Mouse (Mus musculus) G1E (cell line): Measurements from ENCODE around the gene Gm525. TPM values are rescaled to one million over a fixed set of nuclear protein-coding genes. Genes with fewer than 3 reads are reported as not detected.

Experiments
- ATAC-seq: 2 replicates; pipeline ENCODE4 v1.8.0; 2016; ENCODE audit warnings: mild to moderate bottlenecking; ENCODE audit not compliant: insufficient number of reproducible peaks, poor library complexity, low FRiP score, severe bottlenecking; ENCODE audit errors: extremely low read depth
- DNase-seq: peaks from one replicate; pipeline ENCODE4 v3.0.0; 2012; ENCODE audit warnings: low spot score
- H3K27me3 ChIP-seq: 2 replicates; pipeline ENCODE4 v1.6.1; 2012; ENCODE audit warnings: mild to moderate bottlenecking, low read length, inconsistent platforms; ENCODE audit not compliant: insufficient read depth
- H3K36me3 ChIP-seq: replicated peaks from 2 replicates; pipeline ENCODE3; 2012; ENCODE audit warnings: mild to moderate bottlenecking, inconsistent platforms
- H3K4me1 ChIP-seq: 2 replicates; pipeline ENCODE4 v1.6.1; 2012; ENCODE audit warnings: low read depth, low read length, inconsistent platforms, mixed read lengths; ENCODE audit not compliant: insufficient read depth
- H3K4me3 ChIP-seq: 2 replicates; pipeline ENCODE4 v1.5.1; 2012; ENCODE audit warnings: low read depth, mild to moderate bottlenecking, inconsistent platforms, low read length, moderate library complexity, mixed read lengths
- H3K9me3 ChIP-seq: replicated peaks from 2 replicates; pipeline ENCODE4 v1.6.1; 2012; ENCODE audit warnings: inconsistent platforms
- CTCF ChIP-seq: IDR thresholded peaks from 2 replicates; pipeline ENCODE4 v1.5.1; 2012; ENCODE audit warnings: low read depth, low read length, inconsistent platforms, mixed read lengths
- GATA1 ChIP-seq: IDR thresholded peaks from 2 replicates; pipeline ENCODE4 v1.6.1; 2012; ENCODE audit warnings: borderline replicate concordance, low read length, inconsistent platforms, mixed read lengths
- GATA2 ChIP-seq: IDR thresholded peaks from 2 replicates; pipeline ENCODE4 v1.6.1; 2012; ENCODE audit warnings: low read depth, low read length, inconsistent platforms, borderline replicate concordance
- POLR2AphosphoS5 ChIP-seq: IDR thresholded peaks from 2 replicates; pipeline ENCODE4 v1.6.1; 2012; ENCODE audit warnings: low read depth, low read length, inconsistent platforms; ENCODE audit not compliant: insufficient replicate concordance
- TAL1 ChIP-seq: conservative IDR thresholded peaks from 2 replicates; pipeline ENCODE4 v1.6.1; 2012; ENCODE audit warnings: low read depth, low read length, inconsistent platforms, mixed read lengths
- polyA plus RNA-seq: library from polyadenylated mRNA; stranded (reverse); fragments of >175 nt; gene quantifications from 2 replicates; pipeline ENCODE4 v1.2.3, GENCODE M21; 2012
- total RNA-seq, 2 experiments: library from RNA; stranded (forward) in 1 of 2; stranded (reverse) in 1 of 2; fragments of 200-1000 nt in 1 of 2; fragments of >200 nt in 1 of 2; fragmentation: Nextera tagmentation in 1 of 2; gene quantifications; 2 replicates each; pipeline ENCODE4 v1.2.3; 2014 to 2017

The Gm525 gene
- total and polyA plus RNA-seq, 3 experiments = not detected

DNA sequence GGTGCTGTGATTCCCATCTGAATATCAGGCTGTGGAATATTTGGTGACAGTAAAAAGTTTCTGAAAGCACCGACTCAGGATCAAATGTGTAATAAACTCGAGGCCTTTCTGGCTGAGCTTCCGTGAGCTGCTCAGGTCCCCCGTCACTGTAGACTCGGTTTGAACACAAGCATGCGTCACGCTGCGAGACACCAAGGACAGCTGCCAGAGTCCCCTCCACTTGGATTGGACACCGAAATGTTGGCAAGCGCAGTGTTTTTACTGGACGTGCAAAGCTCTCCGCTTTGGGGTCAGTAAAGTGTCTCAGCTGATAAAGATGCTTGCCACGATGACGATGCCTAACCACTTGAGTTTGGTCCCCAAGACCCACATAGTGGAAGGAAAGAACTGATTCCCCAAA is 5.0 kb upstream of the Gm525 start:
- no peak for TF ChIP-seq TAL1
- TF ChIP-seq CTCF = no peak
- no peak for TF ChIP-seq GATA1
- no peak for TF ChIP-seq GATA2
- no peak for TF ChIP-seq POLR2AphosphoS5
- H3K4me1 ChIP-seq = peaks cover 15% of the 10 kb centered on the region
- no peaks in the 10 kb centered on the region for H3K36me3 ChIP-seq
- ATAC-seq (no peak), DNase-seq (no peak)
- H3K27me3 ChIP-seq = peaks cover 26% of the 10 kb centered on the region
- H3K4me3 ChIP-seq = no peak overlapping the region
- no peaks in the 10 kb centered on the region for H3K9me3 ChIP-seq

DNA sequence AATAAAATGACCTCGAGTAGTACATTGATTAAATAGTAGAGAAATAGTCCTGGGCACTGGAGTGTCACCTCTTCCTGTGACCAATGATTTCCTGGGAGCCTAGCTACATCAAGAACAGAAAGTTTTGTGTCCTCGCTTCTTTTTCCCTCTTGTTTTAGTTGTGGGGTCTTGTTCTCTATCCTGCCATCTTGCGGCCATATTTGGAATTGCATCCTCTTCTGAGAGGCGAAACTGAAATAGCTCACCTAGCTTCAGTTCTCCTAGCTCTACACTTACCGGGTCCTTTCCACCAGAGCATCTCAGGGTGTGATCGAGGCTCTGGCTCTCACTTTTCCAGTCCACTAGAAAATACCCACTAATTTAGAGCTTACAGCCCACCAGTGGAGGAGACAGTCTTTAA is 4.3 kb upstream of the Gm525 start:
- Histone ChIP-seq H3K36me3 (no peaks in the 10 kb centered on the region), H3K27me3 (peaks cover 28% of the 10 kb centered on the region), H3K4me1 (peaks cover 9% of the 10 kb centered on the region), H3K4me3 (no peak overlapping the region), H3K9me3 (no peaks in the 10 kb centered on the region)
- TF ChIP-seq GATA1 = no peak
- TF ChIP-seq TAL1 = no peak
- peak; percentile 84 for TF ChIP-seq CTCF
- TF ChIP-seq POLR2AphosphoS5 = no peak
- no peak for TF ChIP-seq GATA2
- DNase-seq (peak; percentile 30), ATAC-seq (no peak)

- TF ChIP-seq POLR2AphosphoS5 = no peak
- no peak for TF ChIP-seq TAL1
- TF ChIP-seq CTCF = no peak
- no peak for TF ChIP-seq GATA1
- H3K4me1 ChIP-seq = 0 out of 2 replicates have a peak, but pooled peaks cover 5% of the 10 kb centered on the region
- no peaks in the 10 kb centered on the region for H3K36me3 ChIP-seq
- no peaks in the 10 kb centered on the region for H3K9me3 ChIP-seq
- ATAC-seq (no peak), DNase-seq (no peak)
- H3K27me3 ChIP-seq = peaks cover 32% of the 10 kb centered on the region
- no peak overlapping the region for H3K4me3 ChIP-seq
Measured at GRCm38 (mm10) chr11:89071522-89071921, 2.1 kb upstream of the Gm525 start.

- ATAC-seq (no peak), DNase-seq (no peak)
- Histone ChIP-seq H3K4me3 (no peak overlapping the region), H3K9me3 (no peaks in the 10 kb centered on the region), H3K4me1 (0 out of 2 replicates have a peak, but pooled peaks cover 3% of the 10 kb centered on the region), H3K27me3 (peaks cover 36% of the 10 kb centered on the region), H3K36me3 (no peaks in the 10 kb centered on the region)
- TF ChIP-seq CTCF (no peak), POLR2AphosphoS5 (no peak), TAL1 (no peak), GATA1 (no peak), GATA2 (no peak)
Measured at GRCm38 (mm10) chr11:89074783-89075413, 1.3 kb downstream of the Gm525 start.

DNA sequence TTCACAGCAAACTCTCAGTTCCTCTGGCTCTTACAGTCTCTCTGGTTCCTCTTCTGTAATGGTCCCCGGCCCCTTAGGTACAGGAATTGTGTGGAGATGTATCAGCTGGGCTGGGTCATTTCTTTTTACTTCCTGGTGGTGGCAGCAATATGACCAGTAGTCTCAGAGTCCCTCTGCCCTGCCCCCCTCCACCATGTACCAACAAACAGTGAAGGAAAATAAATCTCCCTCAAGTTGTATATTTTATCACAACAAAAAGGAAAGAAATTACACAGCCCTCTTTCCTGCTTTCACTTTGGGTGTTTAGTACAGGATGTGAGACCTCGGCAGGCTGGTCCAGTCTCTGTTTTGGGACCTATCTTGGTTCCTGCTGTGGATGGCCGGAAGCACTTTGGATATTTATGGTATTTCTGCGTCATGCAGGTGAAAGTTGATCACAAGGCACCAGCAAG is 2.8 kb downstream of the Gm525 start:
- no peak for DNase-seq
- H3K36me3 ChIP-seq = no peaks in the 10 kb centered on the region
- no peak for ATAC-seq
- no peaks in the 10 kb centered on the region for H3K9me3 ChIP-seq
- no peak overlapping the region for H3K4me3 ChIP-seq
- TF ChIP-seq GATA1 = no peak
- TF ChIP-seq GATA2 = no peak
- TF ChIP-seq POLR2AphosphoS5 = no peak
- no peak for TF ChIP-seq TAL1
- TF ChIP-seq CTCF = no peak
- peaks cover 39% of the 10 kb centered on the region for H3K27me3 ChIP-seq
- H3K4me1 ChIP-seq = 0 out of 2 replicates have a peak, but pooled peaks cover 3% of the 10 kb centered on the region

DNA sequence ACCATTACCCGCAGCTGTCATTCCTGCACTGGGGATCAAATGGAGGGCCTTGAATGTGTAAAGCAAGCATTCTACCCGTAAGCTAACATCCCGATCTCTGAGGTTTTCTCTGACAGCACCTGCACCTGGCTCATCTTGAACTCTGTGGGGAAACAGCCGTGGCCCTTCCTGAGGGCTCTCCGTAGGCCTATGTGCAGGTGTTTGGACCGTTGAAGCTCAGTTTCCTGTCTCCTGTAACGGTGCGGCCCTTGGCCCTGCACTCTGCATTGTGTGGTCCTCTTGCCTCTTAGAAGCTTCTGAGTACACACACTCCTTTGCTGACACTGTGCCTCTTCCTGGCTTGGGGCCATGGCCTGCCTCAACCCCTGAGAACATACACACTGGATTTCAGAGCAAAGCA is 4.0 kb downstream of the Gm525 start:
- no peak for DNase-seq
- TF ChIP-seq TAL1 = no peak
- no peak for TF ChIP-seq CTCF
- TF ChIP-seq GATA2 = no peak
- TF ChIP-seq POLR2AphosphoS5 = no peak
- no peak for TF ChIP-seq GATA1
- no peak for ATAC-seq

More for the DNA sequence above, 4.0 kb downstream of the Gm525 start:
- Histone ChIP-seq H3K36me3 (no peaks in the 10 kb centered on the region), H3K9me3 (no peaks in the 10 kb centered on the region), H3K4me3 (no peak overlapping the region), H3K27me3 (peaks cover 38% of the 10 kb centered on the region), H3K4me1 (no peaks in the 10 kb centered on the region)
